Mouse (Mus musculus) embryonic facial prominence, embryonic 12.5 days (tissue): ENCODE results near the gene Olfr1440. TPM values are rescaled to one million over a fixed set of nuclear protein-coding genes. Genes with fewer than 3 reads are reported as not detected.

ENCODE experiments used
- ATAC-seq: fragments of 200-750 bp; cut with Nextera tagmentation; 2 replicates; pipeline ENCODE4 v1.8.0; 2017; ENCODE audit not compliant: insufficient number of reproducible peaks, insufficient read depth, low FRiP score, low TSS enrichment
- H3K27ac ChIP-seq: fragments of 300-500 bp; sonication (generic); 2 replicates; pipeline ENCODE4 v1.5.1; 2016; ENCODE audit warnings: mild to moderate bottlenecking
- H3K27me3 ChIP-seq: fragments of 300-500 bp; sonication (generic); 2 replicates; pipeline ENCODE4 v1.6.1; 2016; ENCODE audit warnings: mild to moderate bottlenecking, moderate library complexity
- H3K36me3 ChIP-seq: fragments of 300-500 bp; sonication (generic); 2 replicates; pipeline ENCODE4 v1.6.1; 2016; ENCODE audit warnings: mild to moderate bottlenecking
- H3K4me1 ChIP-seq: fragments of 300-500 bp; sonication (generic); 2 replicates; pipeline ENCODE4 v1.6.1; 2016
- H3K4me2 ChIP-seq: fragments of 300-500 bp; sonication (generic); replicated peaks from 2 replicates; pipeline ENCODE4 v1.6.1; 2016; ENCODE audit warnings: mild to moderate bottlenecking, moderate library complexity
- H3K4me3 ChIP-seq: fragments of 300-500 bp; sonication (generic); 2 replicates; pipeline ENCODE4 v1.5.1; 2016; ENCODE audit warnings: mild to moderate bottlenecking
- H3K9ac ChIP-seq: fragments of 300-500 bp; sonication (generic); 2 replicates; pipeline ENCODE4 v1.6.1; 2016; ENCODE audit warnings: mild to moderate bottlenecking, moderate library complexity
- H3K9me3 ChIP-seq: fragments of 300-500 bp; sonication (generic); 2 replicates; pipeline ENCODE4 v1.6.1; 2016; ENCODE audit warnings: mild to moderate bottlenecking, moderate library complexity
- WGBS: fragments of 180-500 bp; shearing (Covaris S2); methylation state at CpG from one replicate; pipeline ENCODE4 v1.1.7; 2016; 5-methylcytosine and 5-hydroxymethylcytosine counted together
- polyA plus RNA-seq: library from polyadenylated mRNA; unstranded; fragments of >200 nt; fragmentation: Nextera tagmentation; extraction: Ambion mirVana; gene quantifications from 2 replicates; pipeline ENCODE4 v1.2.1, GENCODE M21; 2016

Olfr1440 gene
- polyA plus RNA-seq, 1 experiment from 2014 or later: not detected

GRCm38 (mm10) chr19:12435750-12436524 lies 48.9 kb downstream of the Olfr1440 start:
- H3K9me3 ChIP-seq: no peaks in the 10 kb centered on the region
- ATAC-seq: no peak
- no peak overlapping the region for H3K4me3 ChIP-seq
- H3K36me3 ChIP-seq: no peaks in the 10 kb centered on the region
- no peak overlapping the region for H3K9ac ChIP-seq
- no peak overlapping the region for H3K27ac ChIP-seq
- H3K4me2 ChIP-seq: no peak overlapping the region
- H3K4me1 ChIP-seq: no peaks in the 10 kb centered on the region
- WGBS: 78% methylated on average over 4 of the region's 4 CpGs
- H3K27me3 ChIP-seq: no peaks in the 10 kb centered on the region

GRCm38 (mm10) chr19:12439581-12439980 lies 52.5 kb downstream of the Olfr1440 start:
- Histone ChIP-seq H3K4me3 (no peak overlapping the region), H3K9ac (no peak overlapping the region), H3K27me3 (no peaks in the 10 kb centered on the region), H3K27ac (no peak overlapping the region), H3K4me1 (no peaks in the 10 kb centered on the region), H3K36me3 (no peaks in the 10 kb centered on the region), H3K4me2 (no peak overlapping the region), H3K9me3 (no peaks in the 10 kb centered on the region)
- no peak for ATAC-seq
- 48% methylated on average over 1 of the region's 1 CpGs for WGBS

- Histone ChIP-seq H3K9ac (no peak overlapping the region), H3K4me2 (no peak overlapping the region), H3K27ac (no peak overlapping the region), H3K27me3 (no peaks in the 10 kb centered on the region), H3K4me3 (no peak overlapping the region), H3K36me3 (no peaks in the 10 kb centered on the region), H3K4me1 (no peaks in the 10 kb centered on the region), H3K9me3 (no peaks in the 10 kb centered on the region)
- no peak for ATAC-seq
- 73% methylated on average over 5 of the region's 5 CpGs for WGBS
Measured at GRCm38 (mm10) chr19:12440103-12440725, 53.1 kb downstream of the Olfr1440 start.

GRCm38 (mm10) chr19:12442560-12442959 lies 55.5 kb downstream of the Olfr1440 start:
- no peaks in the 10 kb centered on the region for H3K9me3 ChIP-seq
- no peaks in the 10 kb centered on the region for H3K27me3 ChIP-seq
- no peak overlapping the region for H3K27ac ChIP-seq
- no peak overlapping the region for H3K4me3 ChIP-seq
- no peak for ATAC-seq
- H3K4me1 ChIP-seq: no peaks in the 10 kb centered on the region
- 71% methylated on average over 4 of the region's 4 CpGs for WGBS
- H3K9ac ChIP-seq: no peak overlapping the region
- no peaks in the 10 kb centered on the region for H3K36me3 ChIP-seq
- no peak overlapping the region for H3K4me2 ChIP-seq

GRCm38 (mm10) chr19:12445014-12445413 lies 57.9 kb downstream of the Olfr1440 start:
- no peak overlapping the region for H3K4me2 ChIP-seq
- H3K4me3 ChIP-seq: no peak overlapping the region
- no peaks in the 10 kb centered on the region for H3K9me3 ChIP-seq
- no peak overlapping the region for H3K27ac ChIP-seq
- no peak overlapping the region for H3K9ac ChIP-seq
- no peaks in the 10 kb centered on the region for H3K36me3 ChIP-seq
- 85% methylated on average over 3 of the region's 3 CpGs for WGBS
- ATAC-seq: no peak
- no peaks in the 10 kb centered on the region for H3K27me3 ChIP-seq
- H3K4me1 ChIP-seq: no peaks in the 10 kb centered on the region

Other genes with a start within 250 kb of the Olfr1440 start
- not detected in 2 replicates for gene Olfr1555-ps1, start 217.2 kb upstream of the Olfr1440 start, polyA plus RNA-seq
- gene Olfr1431, start 186.6 kb upstream of the Olfr1440 start, polyA plus RNA-seq: not detected in 2 replicates
- not detected in 2 replicates for gene Olfr1432, start 154.7 kb upstream of the Olfr1440 start, polyA plus RNA-seq
- not detected in 2 replicates for gene Olfr262, start 145.6 kb upstream of the Olfr1440 start, polyA plus RNA-seq
- not detected in 2 replicates for gene Olfr235, start 126.2 kb upstream of the Olfr1440 start, polyA plus RNA-seq
- 0.08 TPM in 1 of 2 replicates, not detected in the other for gene Olfr1434, start 107.4 kb upstream of the Olfr1440 start, polyA plus RNA-seq
- not detected in 2 replicates for gene Olfr1436, start 88.1 kb upstream of the Olfr1440 start, polyA plus RNA-seq
- not detected in 2 replicates for gene Olfr1437, start 62.2 kb upstream of the Olfr1440 start, polyA plus RNA-seq
- gene Olfr1438-ps1, start 51.4 kb upstream of the Olfr1440 start, polyA plus RNA-seq: not detected in 2 replicates
- gene Olfr1441, start 30.2 kb downstream of the Olfr1440 start, polyA plus RNA-seq: not detected in 2 replicates
- not detected in 2 replicates for gene Pfpl, start 40.6 kb downstream of the Olfr1440 start, polyA plus RNA-seq
- gene Mpeg1, start 73.5 kb downstream of the Olfr1440 start, polyA plus RNA-seq: 0.41 and 0.49 TPM in 2 replicates
- 10.9 and 13.2 TPM in 2 replicates for gene Dtx4, start 114.2 kb downstream of the Olfr1440 start, polyA plus RNA-seq
- 21.6 and 23.4 TPM in 2 replicates for gene Fam111a, start 158.5 kb downstream of the Olfr1440 start, polyA plus RNA-seq
- 0.06 and 0.10 TPM in 2 replicates for gene Gm4952, start 212.7 kb downstream of the Olfr1440 start, polyA plus RNA-seq
- not detected in 2 replicates for gene Glyat, start 246.0 kb downstream of the Olfr1440 start, polyA plus RNA-seq